Mouse (Mus musculus) bone marrow macrophage, adult 2 months (primary cell): ENCODE results near the gene Gpx2.

ENCODE experiments used
- CTCF ChIP-seq: IDR thresholded peaks from 2 replicates; pipeline ENCODE4 v1.5.1; 2012; ENCODE audit warnings: low read depth, mild to moderate bottlenecking, low read length, moderate library complexity
- POLR2A ChIP-seq: IDR thresholded peaks from 2 replicates; pipeline ENCODE4 v1.6.1; 2012; ENCODE audit warnings: mild to moderate bottlenecking, low read depth, low read length, borderline replicate concordance

GRCm38 (mm10) chr12:76818120-76818519, 22.8 kb upstream of the Gpx2 start:
- no peak for TF ChIP-seq POLR2A
- TF ChIP-seq CTCF, result no peak
